Mouse (Mus musculus) kidney, postnatal 4 days (tissue): ENCODE results near the gene Naa38.

Experiments
- DNase-seq, 2 experiments: peaks; one replicate each; pipeline ENCODE4 v3.0.0; 2021; ENCODE audit warnings: mixed read lengths in 2 of 2

Gene Naa38

DNA sequence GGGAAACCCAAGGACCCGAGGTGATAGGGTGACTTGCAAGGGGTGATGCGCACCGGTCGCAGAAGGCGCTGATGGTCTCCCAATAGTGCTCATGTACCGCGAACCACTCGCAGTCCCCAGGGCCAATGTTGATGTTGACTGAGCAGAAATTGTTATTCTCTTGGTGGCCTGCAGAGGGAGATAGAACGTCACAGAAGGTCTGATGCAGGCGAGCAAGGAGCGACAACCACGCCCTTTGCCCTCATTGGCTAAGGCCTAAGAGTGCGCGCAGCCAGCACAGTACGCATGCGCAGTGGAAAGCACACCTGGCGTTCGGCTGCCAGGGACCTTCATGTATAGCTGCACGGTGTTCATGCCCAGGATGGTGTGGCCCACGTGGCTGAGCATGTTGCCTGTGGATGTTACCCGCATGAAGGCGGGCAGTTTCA is 5.9 kb downstream of the Naa38 start:
- DNase-seq = peak; percentile 90 to 95

DNA sequence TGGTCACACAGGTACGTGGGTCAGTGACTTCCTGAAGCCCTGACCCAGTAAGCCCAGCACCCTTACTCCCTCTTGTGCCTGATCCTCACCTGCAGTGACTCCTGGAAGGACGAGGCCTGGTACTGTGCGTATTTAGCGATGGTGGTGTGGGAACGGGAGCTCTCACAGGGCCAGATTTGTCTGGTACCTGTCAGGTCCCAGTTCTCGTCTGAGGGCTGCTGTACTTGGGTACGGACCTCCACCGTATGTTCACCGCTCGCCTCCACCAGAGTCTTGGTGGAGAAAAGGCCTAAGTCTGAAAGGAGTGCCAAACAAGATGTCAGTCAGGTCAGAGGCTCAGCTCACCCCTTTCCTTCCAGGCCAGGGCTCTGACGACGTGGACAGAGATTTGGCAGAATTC is 6.7 kb downstream of the Naa38 start:
- DNase-seq = no peak

DNA sequence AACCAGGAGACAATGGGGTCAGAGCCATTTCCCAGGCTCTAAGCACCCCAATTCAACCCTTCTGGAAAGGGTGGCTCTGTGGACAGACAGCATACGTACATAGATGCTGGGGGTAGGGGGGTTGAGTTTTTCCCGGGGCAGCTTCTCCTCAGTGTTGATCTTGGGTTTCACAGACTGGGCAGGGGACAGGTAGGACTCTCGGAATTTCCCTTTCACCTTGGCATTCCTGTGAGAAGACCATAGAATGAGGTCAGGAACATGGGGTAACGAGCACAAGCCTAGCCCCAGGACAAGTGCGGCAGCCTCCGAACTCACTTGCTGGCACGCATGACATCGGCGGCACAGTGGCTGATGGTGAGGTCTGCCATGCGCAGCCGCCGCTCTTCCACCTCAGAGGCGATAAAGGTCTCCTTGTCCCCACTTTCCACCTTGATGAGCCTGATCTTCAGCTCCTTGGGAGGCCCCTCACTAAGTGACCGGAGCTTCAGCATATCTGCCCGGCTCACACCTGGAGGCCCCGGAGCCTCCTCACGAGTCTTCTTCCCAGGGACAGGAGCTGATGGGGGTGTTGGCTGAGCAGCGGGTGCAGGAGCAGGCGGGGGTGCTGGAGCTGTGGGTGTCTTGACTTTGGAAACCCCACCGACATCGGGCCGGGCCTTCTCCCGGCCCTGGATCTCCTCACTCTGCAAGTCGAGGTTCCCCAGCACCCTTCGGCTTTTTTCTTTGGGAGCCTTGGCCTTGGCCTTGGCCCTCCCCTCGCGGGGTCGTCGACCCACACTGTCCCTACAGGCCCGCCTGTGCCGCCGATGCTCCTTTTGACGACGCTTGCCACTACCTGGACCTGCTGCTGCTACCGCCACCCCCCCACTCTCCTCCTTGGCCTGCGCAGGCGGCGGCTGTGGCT is 8.7 kb downstream of the Naa38 start:
- DNase-seq = peak in 1 of 2 experiments; percentile 21

DNA sequence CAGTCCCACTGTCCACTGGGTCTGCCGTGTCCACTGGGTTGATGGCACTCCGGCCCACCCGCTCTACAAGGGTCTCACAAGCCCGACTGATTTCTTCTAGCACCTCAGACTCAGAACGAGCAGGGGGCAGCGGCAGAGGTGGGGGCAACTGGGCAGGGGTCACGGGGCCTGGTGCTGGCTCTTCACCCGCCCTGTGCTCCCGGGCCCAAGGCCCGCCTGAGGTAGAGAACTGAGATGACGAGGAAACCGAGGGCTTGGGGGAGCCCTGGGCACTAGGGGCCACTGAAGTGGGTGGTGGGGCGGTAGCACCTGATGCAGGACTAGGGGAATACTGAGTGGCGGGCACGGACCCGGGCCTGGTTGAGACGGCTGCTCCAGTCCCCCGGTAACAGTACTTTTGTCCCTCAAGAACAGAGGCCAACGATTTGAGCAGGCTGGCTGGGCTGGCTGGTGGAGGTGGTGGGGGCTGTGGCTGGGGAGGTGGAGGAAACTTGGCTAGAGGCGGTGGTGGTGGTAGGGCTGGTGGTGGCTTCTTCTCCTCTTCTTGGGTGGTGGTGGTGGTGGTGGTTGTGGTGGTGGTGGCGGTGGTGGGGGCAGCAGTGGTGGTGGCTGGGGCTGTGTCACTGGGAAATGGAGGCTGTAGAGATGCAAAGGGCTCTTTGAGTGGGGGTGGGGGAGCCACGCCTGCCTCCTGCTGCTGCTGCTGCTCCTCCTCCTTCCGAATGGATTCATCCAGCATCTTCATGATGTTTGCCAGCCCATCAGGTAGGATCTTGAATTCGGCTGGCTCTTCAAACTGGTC is 9.5 kb downstream of the Naa38 start:
- DNase-seq = no peak

DNA sequence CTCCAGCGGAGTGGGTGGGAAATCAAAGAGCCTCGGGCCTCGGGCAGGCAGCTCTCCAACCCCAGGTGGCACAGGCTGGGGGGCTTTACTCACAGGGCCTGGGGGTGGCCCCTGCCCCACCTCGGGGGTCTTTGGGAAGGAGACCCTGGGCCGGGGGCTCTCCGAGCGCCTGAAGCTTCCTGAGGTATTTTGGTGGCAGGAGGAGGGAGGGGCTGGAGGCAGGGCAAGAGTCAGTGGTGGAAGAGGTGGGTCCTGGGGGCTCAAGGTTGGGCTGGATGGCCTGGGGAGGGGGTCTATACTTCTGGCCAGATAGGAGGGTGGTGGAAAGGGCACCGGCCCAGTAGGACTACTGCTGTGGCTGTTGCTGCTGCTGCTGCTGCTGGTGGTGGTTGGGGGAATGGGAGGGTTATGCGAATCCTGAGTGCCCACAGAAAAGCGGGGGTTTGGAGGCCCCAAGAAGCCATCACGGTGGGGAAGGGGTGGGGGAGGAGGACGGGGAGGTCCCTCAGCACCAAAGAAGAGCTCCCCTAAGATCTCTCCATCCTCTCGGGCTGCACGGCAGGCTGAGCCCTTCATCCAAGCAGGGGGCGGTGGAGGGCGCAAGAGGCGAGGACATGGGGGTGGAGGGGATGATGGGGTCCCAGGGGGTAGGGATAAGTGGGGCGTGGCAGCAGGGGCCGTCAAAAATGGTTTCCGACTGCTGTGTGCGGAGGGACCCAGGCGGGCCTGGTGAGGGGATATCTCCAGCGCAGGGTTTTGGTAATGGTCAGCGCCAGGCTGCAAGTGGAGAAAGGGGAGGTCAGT is 10.3 kb downstream of the Naa38 start:
- no peak for DNase-seq

- DNase-seq = no peak
Observed at GRCm38 (mm10) chr11:69406282-69406681, 11.0 kb downstream of the Naa38 start.

DNA sequence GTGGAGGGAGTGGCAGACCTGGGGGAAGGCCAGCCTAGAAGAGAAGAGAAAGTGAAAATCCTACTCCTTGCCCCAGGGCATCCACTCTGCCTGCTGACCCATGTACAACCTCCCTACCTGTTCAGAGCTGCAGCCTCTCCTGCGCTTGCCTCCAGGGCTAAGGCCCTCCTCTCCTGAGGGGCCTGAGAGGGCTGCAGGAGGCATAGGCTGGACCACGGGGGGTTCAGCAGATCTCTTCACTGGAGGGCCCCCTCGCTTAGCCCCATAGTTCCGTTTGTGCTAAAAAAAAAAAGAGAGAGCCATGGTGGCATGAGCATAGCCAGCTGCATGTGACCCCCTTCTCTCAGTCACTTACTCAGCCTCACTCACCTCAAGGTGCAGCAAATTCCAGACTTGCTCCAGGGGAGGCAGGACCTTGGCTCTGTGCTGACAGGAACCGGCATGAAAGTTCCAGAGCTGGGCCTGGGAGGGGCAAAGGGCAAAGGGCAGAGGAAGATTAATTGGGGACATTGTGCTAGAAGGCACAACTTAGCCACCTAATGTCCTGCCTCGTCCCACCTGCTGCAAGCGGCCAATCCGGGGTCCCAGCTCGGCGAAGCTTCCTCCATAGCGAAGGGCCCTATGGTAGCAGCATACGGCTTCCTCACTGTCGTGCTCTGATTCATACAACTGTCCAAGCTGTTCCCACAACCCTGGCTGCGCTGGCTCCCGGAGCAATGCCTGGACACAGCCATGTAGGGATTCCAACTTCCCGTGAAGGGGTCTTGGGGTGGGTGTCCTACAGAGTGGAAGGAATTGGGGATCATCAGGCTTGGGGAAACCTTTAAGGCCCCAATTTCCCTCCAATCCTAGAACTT is 11.8 kb downstream of the Naa38 start:
- DNase-seq = peak in 1 of 2 experiments; percentile 13

DNA sequence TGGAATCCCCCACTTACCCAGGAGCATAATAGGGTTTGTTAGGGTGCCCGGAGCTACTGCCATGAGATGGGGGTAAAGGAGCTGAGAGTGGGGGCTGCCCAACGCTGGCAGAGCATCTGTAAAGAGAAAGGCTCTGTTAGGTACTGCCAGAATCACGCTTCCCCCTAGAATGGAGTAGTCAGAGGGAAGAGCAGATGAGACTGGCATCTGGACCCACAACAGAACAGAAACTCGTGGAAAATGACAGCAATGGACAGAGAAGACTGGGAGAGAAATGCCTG is 12.4 kb downstream of the Naa38 start:
- no peak for DNase-seq

GRCm38 (mm10) chr11:69408541-69409377 is 13.5 kb downstream of the Naa38 start:
- peak; percentile 77 to 86 for DNase-seq

DNA sequence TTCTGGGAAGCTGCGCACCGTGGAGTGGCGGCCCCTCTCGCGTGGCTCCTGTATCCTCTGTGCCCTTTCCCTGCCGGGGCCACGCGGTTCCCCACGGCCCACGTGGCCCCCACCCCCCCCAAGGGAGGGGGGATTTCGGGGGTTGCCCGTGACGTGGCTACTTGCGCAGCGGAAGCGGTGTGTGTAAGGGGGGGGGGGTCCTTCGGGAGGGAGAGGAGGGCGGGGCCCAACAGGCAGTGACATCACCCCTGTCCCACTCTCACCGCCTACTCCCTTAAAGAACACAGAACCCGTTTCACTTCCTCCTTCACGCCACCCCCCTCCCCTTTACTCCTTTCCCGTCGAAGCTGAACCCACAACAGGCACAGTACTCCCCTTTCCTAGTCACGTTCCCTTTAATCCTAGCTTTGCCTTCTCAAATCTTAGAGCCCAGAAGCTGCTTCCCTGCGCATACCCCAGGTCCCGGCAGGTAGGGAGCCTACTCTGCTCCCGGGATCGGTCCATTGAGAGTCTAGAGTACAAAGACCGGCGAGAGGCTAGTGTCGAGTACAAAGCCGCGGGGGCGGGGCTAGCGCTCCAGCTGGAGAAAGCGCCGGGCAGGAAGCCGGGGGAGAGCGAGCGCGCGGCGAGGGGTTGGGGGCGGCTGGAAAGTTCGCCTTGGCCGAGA is 14.2 kb downstream of the Naa38 start:
- peak; percentile 94 to 96 for DNase-seq

- DNase-seq = no peak
Observed at GRCm38 (mm10) chr11:69410045-69410309, 14.7 kb downstream of the Naa38 start.

DNA sequence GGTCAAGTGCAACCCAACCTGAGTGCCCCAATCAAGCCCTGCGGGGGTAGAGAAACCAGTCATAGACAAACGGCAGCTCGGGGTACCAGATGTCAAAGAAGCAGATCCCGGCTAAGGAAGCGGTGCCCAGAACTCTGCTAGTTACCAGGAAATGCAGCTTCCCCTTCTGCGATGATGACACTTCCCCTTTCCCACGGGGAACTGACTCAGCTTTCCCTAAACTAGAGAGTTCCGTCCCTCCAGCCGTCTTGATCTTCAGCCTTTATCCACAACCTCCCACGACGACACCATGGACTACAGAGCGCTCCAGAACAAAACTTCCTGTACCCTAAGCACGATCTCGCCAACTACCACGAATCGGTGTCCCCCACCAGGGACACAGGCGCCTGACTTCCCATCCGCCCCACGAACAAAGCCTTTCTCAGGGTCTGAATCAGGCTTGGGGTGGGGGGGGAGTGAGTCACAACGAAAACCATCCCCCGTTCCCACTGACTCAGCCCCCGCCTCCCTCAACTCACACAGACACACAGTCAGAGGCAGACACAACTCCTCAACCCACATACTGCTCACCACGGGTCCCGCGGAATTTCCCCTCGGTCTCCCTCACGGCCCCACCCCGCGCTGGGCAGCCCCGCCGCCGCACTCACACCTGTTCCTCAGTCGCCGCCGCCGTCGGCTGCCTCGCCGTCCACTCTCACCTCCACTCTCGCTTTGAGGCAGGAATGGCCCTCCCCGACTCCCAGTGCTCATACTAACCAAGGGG is 15.2 kb downstream of the Naa38 start:
- DNase-seq = peak; percentile 66 to 79

- peak; percentile 99 for DNase-seq
Observed at GRCm38 (mm10) chr11:69411073-69411535, 15.8 kb downstream of the Naa38 start.

DNA sequence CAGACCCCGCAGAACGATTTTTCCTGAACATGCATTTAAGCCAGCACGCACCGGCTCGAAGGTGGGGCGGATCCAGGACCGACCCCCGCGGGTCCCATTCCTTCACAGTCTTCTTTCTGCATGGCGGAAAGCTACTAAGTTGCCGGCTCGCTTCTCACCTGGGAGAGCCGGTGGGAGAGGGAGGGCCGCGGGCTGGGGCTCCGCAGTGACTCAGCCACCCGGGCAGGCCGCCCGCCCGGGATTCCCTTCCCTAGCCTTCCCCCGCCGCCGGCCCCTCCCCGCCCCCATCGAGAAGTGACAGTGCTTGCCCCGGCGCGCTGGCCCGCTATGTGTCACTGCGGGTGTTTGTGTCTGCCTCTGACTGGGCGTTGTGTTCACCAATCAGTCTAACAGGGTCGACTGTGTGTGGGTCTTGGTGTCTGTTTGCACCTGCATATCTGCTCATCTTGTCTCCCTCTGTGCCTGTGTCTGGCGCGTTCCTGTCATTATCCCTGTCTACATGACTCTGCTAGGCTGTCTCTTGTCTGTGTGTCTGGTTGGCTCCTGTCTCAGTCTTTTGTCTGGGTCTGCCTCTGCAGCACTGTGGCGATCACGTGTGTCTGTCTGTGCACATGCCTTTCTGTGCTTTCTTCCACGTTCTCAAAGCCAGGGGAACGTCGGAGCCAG is 16.4 kb downstream of the Naa38 start:
- DNase-seq = peak; percentile 79 to 87

GRCm38 (mm10) chr11:69412548-69412947 is 17.3 kb downstream of the Naa38 start:
- DNase-seq = no peak

DNA sequence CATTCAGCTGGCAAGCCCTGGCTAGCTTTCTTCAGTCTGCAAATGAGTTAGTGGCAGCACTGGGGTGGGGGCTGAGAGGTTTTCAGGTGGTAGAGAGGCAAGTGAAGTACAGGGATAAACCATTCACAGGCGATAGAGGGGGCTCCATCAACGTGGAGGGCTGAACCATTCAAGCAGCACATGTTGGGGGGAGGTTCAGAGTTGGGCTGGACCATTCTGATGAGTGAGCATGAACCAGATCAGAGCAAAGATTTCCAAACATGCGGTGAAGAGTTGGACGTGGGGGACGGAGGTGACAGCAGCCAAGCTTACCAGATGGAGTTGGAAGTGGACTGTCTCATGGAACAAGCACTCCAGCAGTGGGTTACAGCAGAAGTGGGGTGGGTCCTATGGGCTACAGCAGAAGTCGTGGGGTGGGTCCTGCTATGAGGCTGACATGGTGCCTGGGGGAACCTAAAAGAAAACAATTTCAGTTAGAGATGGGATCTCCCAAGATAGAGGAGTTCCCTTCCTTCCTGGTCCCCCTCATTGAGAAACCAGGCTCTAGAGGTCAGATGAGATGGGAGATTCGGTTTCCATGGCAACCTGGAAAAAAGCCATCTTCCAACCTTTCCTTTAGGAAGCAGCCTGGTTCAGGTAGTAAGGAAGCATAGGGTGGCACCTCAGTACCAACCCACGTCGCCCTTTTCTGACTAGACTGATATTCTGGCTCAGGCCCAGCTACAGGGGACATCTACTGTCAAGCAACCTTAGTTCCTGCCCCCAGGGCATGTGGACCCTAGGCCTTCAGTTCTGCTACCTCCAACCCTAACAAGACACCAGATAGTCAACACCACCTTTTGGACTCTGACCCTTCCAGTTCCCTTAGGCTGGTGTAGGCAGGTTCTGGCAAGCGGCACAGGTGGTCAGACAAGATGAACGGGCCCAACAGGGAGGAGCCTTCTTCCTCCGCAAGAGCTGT is 18.2 kb downstream of the Naa38 start, which contains the start of gene Kdm6b:
TSS of gene Kdm6b (minus strand) at position 455 of the 961 bp plus-strand sequence.
- peak; percentile 39 to 65 for DNase-seq

DNA sequence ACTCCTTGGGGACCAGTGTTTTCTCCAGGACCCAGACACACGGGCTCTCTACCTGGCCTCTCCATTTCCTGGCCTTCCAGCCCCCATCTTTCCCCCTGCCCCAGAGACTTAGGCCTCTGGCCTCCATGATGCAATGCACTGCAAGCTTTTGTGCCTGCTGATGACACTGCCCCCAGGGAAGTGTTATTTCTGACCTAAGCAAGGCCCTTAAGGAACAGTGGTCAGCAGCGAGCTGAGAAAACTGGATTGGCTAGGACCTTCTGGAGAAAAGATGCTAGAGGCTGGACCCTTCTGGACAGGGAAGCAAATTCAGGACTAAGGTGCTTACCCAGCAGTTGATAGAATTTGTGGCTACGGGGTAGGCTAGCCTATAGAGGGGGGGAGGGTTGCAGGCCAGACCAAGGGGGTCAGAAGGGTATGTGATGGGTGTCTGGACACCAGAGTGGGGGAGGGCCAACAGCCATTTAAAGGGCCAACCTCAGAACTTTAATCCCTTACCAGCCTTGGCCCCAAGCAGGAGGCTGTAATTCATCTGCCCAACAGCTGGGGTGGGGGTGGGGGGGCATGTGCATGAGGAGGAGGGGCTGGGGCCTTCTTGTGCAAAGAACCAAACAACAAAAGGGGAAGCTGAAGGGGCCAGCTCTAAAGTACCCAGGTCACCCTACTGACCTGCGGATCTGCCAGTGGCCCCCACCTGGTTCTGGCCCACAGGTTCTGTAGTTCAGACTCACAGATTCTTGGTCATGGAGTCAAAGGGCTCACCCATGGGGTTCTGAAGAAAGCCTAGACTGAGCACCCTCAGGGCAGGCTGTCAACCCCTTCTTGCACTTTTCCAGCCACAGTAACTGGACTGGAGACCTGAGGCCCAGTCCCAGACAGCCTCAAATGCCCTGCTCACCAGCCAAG is 19.4 kb downstream of the Naa38 start:
- peak in 1 of 2 experiments; percentile 41 for DNase-seq
